Mouse (Mus musculus): ENCODE results near the gene Camk2d. TPM values are rescaled to one million over a fixed set of nuclear protein-coding genes. Genes with fewer than 3 reads are reported as not detected.

Gene Camk2d
- polyA plus RNA-seq, 1 experiment from 2014 or later: 3.5 TPM

DNA sequence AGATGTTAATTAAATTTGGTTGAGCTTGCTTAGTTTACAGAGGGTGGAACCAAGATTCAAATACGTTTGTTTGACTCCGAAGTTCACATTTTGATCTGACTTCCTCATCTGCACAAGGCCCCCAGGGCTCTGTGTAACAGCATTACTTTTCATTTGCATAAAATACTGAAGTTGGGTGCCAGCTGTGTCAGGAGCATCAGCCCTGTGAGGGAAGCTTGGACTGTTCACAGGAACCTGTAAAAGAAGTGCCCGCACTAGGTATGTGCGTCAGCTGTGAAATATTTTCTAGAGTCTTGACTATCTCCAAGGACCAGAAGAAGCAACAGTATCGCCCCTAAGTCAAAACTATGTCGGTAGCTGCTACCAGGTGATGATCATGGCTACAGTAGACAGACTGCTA, 100.5 kb downstream of the Camk2d start:
- H3K36me3 ChIP-seq (ENCODE audit: control insufficient read depth, insufficient read depth): no peaks in the 10 kb centered on the region
- H3K4me1 ChIP-seq (ENCODE audit: control insufficient read depth, low read depth, low read length): no peaks in the 10 kb centered on the region; the same call in 1 of the 2 replicates
- ATAC-seq (ENCODE audit: low read depth): no peak
- WGBS (ENCODE audit: insufficient replicate concordance): 49% methylated on average over 6 of the region's 6 CpGs
- no peaks in the 10 kb centered on the region for H3K27me3 ChIP-seq (ENCODE audit: control insufficient read depth, insufficient read depth, low read depth, low read length)
- no peak overlapping the region for H3K4me3 ChIP-seq (ENCODE audit: low read depth, low read length)
- H3K27ac ChIP-seq (ENCODE audit: low read length): no peak overlapping the region
- H3K9me3 ChIP-seq (replicated peaks; ENCODE audit: control insufficient read depth, low read length): no peaks in the 10 kb centered on the region
- no peak overlapping the region for H3K9ac ChIP-seq (ENCODE audit: low read depth, low read length)
- H3K4me2 ChIP-seq (ENCODE audit: low read depth, low read length): no peak overlapping the region

DNA sequence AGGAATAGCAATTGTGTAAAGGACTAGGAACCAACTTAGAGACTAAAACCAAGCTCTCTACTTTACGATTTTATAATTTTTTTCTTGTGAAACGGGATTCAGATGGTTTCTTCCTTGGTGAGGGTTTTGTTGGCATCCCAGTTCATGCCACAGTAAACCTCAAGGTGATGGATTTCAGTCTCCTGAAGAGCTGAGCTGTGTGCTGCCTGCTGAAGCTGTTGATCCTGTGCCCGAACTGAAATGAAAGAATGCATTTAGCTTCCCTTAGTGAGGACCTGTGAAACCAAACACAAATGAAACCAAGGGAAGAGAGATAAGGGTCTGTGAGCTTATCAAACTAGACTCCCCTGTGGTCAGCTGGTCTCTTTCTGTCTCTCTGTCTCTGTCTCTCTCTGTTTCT, 103.6 kb downstream of the Camk2d start:
- no peak overlapping the region for H3K4me3 ChIP-seq (ENCODE audit: low read depth, low read length)
- no peaks in the 10 kb centered on the region for H3K27me3 ChIP-seq (ENCODE audit: control insufficient read depth, insufficient read depth, low read depth, low read length)
- H3K4me1 ChIP-seq (ENCODE audit: control insufficient read depth, low read depth, low read length): no peaks in the 10 kb centered on the region
- no peak overlapping the region for H3K9ac ChIP-seq (ENCODE audit: low read depth, low read length)
- no peaks in the 10 kb centered on the region for H3K9me3 ChIP-seq (replicated peaks; ENCODE audit: control insufficient read depth, low read length)
- H3K36me3 ChIP-seq (ENCODE audit: control insufficient read depth, insufficient read depth): no peaks in the 10 kb centered on the region
- no peak overlapping the region for H3K4me2 ChIP-seq (ENCODE audit: low read depth, low read length)
- H3K27ac ChIP-seq (ENCODE audit: low read length): no peak overlapping the region
- 38% methylated on average over 3 of the region's 3 CpGs for WGBS (ENCODE audit: insufficient replicate concordance)
- ATAC-seq (ENCODE audit: low read depth): no peak

DNA sequence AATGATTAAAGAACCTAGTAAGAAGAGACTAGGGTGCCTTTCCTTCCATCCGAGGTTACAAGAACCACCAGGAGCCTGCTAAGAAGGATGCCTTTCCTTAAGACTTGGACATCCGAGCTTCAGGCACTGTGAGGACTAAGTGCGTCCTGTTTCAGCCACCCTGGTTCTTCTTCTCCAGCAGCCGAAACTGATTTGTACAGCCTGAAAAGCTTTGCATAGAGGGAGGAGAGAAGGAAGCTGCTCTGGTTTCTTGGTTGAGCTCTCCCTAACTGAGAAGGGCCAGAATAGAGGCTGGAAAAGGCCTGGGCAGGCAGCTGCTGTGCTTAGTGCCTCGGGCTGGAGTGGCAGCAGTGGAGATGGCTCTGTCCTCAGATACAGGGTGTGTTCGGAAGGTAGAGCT, 105.0 kb downstream of the Camk2d start:
- Histone ChIP-seq H3K27me3 (ENCODE audit: control insufficient read depth, insufficient read depth, low read depth, low read length) (no peaks in the 10 kb centered on the region), H3K9me3 (replicated peaks; ENCODE audit: control insufficient read depth, low read length) (no peaks in the 10 kb centered on the region), H3K4me2 (ENCODE audit: low read depth, low read length) (no peak overlapping the region), H3K4me3 (ENCODE audit: low read depth, low read length) (no peak overlapping the region), H3K4me1 (ENCODE audit: control insufficient read depth, low read depth, low read length) (no peaks in the 10 kb centered on the region), H3K36me3 (ENCODE audit: control insufficient read depth, insufficient read depth) (no peaks in the 10 kb centered on the region), H3K9ac (ENCODE audit: low read depth, low read length) (no peak overlapping the region), H3K27ac (ENCODE audit: low read length) (no peak overlapping the region)
- no peak for ATAC-seq (ENCODE audit: low read depth)
- WGBS (ENCODE audit: insufficient replicate concordance): 63% methylated on average over 6 of the region's 6 CpGs

DNA sequence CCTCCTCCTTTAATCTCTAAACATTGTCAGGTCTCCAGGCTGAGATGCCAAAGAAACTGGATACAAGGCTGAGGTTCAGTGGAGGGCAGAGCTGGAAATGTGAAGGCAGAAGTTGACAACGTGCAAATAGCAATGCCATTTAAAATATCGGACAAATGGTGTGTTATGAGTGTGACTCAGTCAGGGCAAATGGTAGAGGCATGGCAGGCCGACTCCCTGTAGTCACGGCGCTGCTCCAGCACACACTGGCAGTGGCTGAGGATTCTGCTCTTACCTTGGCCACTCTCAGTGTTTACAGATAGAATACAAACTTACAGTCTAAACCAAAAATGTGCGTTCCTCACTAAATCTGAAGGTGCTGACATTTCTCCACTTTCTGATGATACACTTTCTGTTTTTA, 105.5 kb downstream of the Camk2d start:
- Histone ChIP-seq H3K9me3 (replicated peaks; ENCODE audit: control insufficient read depth, low read length) (no peaks in the 10 kb centered on the region), H3K27ac (ENCODE audit: low read length) (no peak overlapping the region), H3K4me1 (ENCODE audit: control insufficient read depth, low read depth, low read length) (no peaks in the 10 kb centered on the region), H3K36me3 (ENCODE audit: control insufficient read depth, insufficient read depth) (no peaks in the 10 kb centered on the region), H3K4me3 (ENCODE audit: low read depth, low read length) (no peak overlapping the region), H3K9ac (ENCODE audit: low read depth, low read length) (no peak overlapping the region), H3K4me2 (ENCODE audit: low read depth, low read length) (no peak overlapping the region), H3K27me3 (ENCODE audit: control insufficient read depth, insufficient read depth, low read depth, low read length) (no peaks in the 10 kb centered on the region)
- ATAC-seq (ENCODE audit: low read depth): no peak
- 71% methylated on average over 6 of the region's 6 CpGs for WGBS (ENCODE audit: insufficient replicate concordance)

DNA sequence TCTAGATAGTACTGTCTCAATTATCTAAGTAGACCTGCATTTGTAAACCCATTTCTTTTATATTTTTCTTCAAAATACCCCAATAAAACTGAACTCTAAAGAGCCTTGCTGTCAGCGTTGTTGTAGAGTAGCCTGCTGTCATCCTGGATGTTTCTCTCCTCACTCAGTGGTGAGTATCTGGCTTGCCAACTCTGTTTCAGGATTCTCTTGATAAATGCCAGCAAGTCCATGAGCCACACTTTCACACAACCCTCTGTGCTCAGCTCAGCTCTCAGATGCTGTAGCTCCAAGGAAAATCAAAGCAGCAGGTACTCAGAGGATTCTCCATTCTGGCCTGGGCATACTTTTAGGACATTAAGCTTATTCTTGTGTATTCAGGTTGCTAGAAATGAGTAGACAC, 109.4 kb downstream of the Camk2d start:
- Histone ChIP-seq H3K9ac (ENCODE audit: low read depth, low read length) (no peak overlapping the region), H3K36me3 (ENCODE audit: control insufficient read depth, insufficient read depth) (no peaks in the 10 kb centered on the region), H3K4me3 (ENCODE audit: low read depth, low read length) (no peak overlapping the region), H3K27ac (ENCODE audit: low read length) (no peak overlapping the region), H3K27me3 (ENCODE audit: control insufficient read depth, insufficient read depth, low read depth, low read length) (no peaks in the 10 kb centered on the region), H3K4me2 (ENCODE audit: low read depth, low read length) (no peak overlapping the region), H3K4me1 (ENCODE audit: control insufficient read depth, low read depth, low read length) (no peaks in the 10 kb centered on the region), H3K9me3 (replicated peaks; ENCODE audit: control insufficient read depth, low read length) (no peaks in the 10 kb centered on the region)
- ATAC-seq (ENCODE audit: low read depth): no peak
- 64% methylated on average over 1 of the region's 1 CpGs for WGBS (ENCODE audit: insufficient replicate concordance)

DNA sequence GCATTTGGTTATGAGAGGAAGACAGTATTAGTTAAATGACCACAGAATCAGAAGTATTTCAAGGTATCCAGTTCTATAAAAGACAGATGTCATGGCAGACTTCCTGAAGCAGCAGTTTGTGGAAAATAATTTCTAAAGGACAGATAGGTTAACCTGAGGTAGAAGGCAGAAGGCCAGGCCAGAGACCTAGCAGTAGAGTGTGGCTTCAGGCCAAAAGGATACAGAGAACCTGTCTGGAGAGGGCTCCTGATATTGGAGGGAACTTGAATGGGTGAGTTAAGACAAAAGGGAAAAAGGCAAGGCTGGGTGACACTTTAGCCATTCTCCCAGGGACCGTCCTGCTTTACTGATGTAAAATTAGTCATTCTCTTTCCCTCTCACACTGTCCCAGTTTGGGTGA, 118.2 kb downstream of the Camk2d start:
- WGBS (ENCODE audit: insufficient replicate concordance): 83% methylated on average over 1 of the region's 1 CpGs
- no peak for ATAC-seq (ENCODE audit: low read depth)
- no peak overlapping the region for H3K4me3 ChIP-seq (ENCODE audit: low read depth, low read length)

DNA sequence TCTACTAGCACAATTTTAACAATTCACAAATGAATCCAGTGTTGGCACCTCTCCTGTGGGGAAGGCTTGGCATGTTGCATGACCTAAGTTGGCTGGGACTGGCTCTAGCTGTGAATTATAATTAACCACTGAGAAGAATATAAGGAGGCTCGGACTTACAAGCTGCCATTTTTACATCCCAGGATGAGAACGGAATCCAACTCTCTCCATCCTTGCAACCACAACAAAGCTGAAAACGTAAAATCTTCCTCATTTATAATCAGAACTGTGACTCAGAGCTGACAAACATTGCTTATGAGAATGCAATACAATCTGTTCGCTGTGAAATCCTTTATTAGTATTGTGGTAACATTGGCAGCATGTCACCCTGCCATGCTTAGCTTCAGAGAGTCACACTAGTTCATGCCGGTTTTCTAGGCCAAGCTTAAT, 126.9 kb downstream of the Camk2d start:
- WGBS (ENCODE audit: insufficient replicate concordance): 63% methylated on average over 5 of the region's 5 CpGs
- no peaks in the 10 kb centered on the region for H3K4me1 ChIP-seq (ENCODE audit: control insufficient read depth, low read depth, low read length)

More for the DNA sequence above, 118.2 kb downstream of the Camk2d start:
- Histone ChIP-seq H3K9ac (ENCODE audit: low read depth, low read length) (no peak overlapping the region), H3K27ac (ENCODE audit: low read length) (no peak overlapping the region), H3K4me1 (ENCODE audit: control insufficient read depth, low read depth, low read length) (no peaks in the 10 kb centered on the region), H3K27me3 (ENCODE audit: control insufficient read depth, insufficient read depth, low read depth, low read length) (no peaks in the 10 kb centered on the region), H3K36me3 (ENCODE audit: control insufficient read depth, insufficient read depth) (no peaks in the 10 kb centered on the region), H3K4me2 (ENCODE audit: low read depth, low read length) (no peak overlapping the region), H3K9me3 (replicated peaks; ENCODE audit: control insufficient read depth, low read length) (no peaks in the 10 kb centered on the region)

DNA sequence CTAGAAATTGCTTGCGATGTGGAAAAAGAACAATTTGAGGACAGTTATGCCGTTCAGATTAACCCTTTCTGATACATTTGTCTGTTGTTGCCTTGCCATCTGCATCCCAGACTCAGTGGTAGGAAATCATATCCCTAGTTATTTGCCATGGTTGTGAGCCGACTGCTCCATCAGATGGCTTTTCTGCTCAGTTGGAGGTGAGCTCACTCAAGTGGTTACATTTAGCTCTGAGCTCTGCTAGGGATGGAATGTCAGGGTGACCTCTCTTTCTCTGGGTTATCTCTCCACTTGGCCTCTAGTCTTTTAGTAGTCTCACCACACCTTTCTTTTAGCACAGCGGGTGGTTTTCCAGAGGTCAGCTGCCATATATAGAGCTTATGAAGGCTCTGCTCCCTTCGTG, 127.4 kb downstream of the Camk2d start:
- H3K9ac ChIP-seq (ENCODE audit: low read depth, low read length): no peak overlapping the region
- no peaks in the 10 kb centered on the region for H3K4me1 ChIP-seq (ENCODE audit: control insufficient read depth, low read depth, low read length)
- no peaks in the 10 kb centered on the region for H3K36me3 ChIP-seq (ENCODE audit: control insufficient read depth, insufficient read depth)
- no peak overlapping the region for H3K4me2 ChIP-seq (ENCODE audit: low read depth, low read length)
- no peak overlapping the region for H3K4me3 ChIP-seq (ENCODE audit: low read depth, low read length)
- no peaks in the 10 kb centered on the region for H3K9me3 ChIP-seq (replicated peaks; ENCODE audit: control insufficient read depth, low read length)
- no peaks in the 10 kb centered on the region for H3K27me3 ChIP-seq (ENCODE audit: control insufficient read depth, insufficient read depth, low read depth, low read length)
- ATAC-seq (ENCODE audit: low read depth): no peak
- H3K27ac ChIP-seq (ENCODE audit: low read length): no peak overlapping the region
- 67% methylated on average over 5 of the region's 5 CpGs for WGBS (ENCODE audit: insufficient replicate concordance)

More for the DNA sequence above, 126.9 kb downstream of the Camk2d start:
- Histone ChIP-seq H3K27me3 (ENCODE audit: control insufficient read depth, insufficient read depth, low read depth, low read length) (no peaks in the 10 kb centered on the region), H3K9me3 (replicated peaks; ENCODE audit: control insufficient read depth, low read length) (no peaks in the 10 kb centered on the region), H3K4me3 (ENCODE audit: low read depth, low read length) (no peak overlapping the region), H3K36me3 (ENCODE audit: control insufficient read depth, insufficient read depth) (no peaks in the 10 kb centered on the region), H3K4me2 (ENCODE audit: low read depth, low read length) (no peak overlapping the region), H3K9ac (ENCODE audit: low read depth, low read length) (no peak overlapping the region), H3K27ac (ENCODE audit: low read length) (no peak overlapping the region)
- no peak for ATAC-seq (ENCODE audit: low read depth)

DNA sequence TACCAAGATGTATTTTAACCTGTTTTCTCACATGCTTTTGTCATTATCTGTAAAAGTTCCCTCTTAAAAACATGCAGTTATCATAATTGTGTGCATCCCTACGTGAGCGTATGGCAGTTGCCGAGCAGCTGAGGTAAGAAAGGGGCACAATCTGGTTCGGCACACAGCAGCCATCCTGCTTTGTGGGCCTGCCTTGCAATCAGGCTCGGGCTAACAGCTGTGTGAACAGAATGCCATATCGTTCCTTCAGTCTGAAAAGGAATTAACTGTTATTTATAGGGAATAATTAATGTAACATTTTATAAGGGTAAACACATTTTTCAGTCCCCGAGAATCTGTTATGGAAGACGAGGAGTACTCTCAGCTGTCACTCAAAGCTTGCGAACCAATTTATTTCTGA, 129.5 kb downstream of the Camk2d start:
- H3K4me3 ChIP-seq (ENCODE audit: low read depth, low read length): no peak overlapping the region
- WGBS (ENCODE audit: insufficient replicate concordance): 69% methylated on average over 9 of the region's 9 CpGs
- H3K9ac ChIP-seq (ENCODE audit: low read depth, low read length): no peak overlapping the region
- no peaks in the 10 kb centered on the region for H3K4me1 ChIP-seq (ENCODE audit: control insufficient read depth, low read depth, low read length)
- no peaks in the 10 kb centered on the region for H3K36me3 ChIP-seq (ENCODE audit: control insufficient read depth, insufficient read depth)
- H3K27me3 ChIP-seq (ENCODE audit: control insufficient read depth, insufficient read depth, low read depth, low read length): no peaks in the 10 kb centered on the region
- no peak overlapping the region for H3K27ac ChIP-seq (ENCODE audit: low read length)
- H3K9me3 ChIP-seq (replicated peaks; ENCODE audit: control insufficient read depth, low read length): no peaks in the 10 kb centered on the region
- no peak overlapping the region for H3K4me2 ChIP-seq (ENCODE audit: low read depth, low read length)
- no peak for ATAC-seq (ENCODE audit: low read depth)

DNA sequence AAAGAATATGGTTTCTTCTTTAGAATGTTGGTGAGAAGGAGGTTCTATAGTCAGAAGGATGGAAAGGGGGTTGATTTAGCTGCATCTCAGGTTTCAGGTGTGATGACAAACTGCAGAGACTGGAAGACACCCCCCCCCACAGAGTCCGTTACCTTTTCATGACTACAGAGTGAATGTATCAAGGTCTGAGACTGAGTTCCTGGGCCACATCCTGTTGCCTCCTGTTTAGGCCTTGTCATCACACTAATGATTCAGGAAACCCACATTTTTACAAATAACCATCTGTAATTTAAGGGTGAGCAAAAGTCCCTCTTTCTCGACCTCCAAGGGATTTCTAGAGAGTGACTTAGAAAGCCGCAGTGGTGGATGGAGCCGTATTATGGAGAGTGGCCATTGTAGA, 131.3 kb downstream of the Camk2d start:
- WGBS (ENCODE audit: insufficient replicate concordance): 76% methylated on average over 4 of the region's 4 CpGs
- Histone ChIP-seq H3K4me3 (ENCODE audit: low read depth, low read length) (no peak overlapping the region), H3K36me3 (ENCODE audit: control insufficient read depth, insufficient read depth) (no peaks in the 10 kb centered on the region), H3K27ac (ENCODE audit: low read length) (no peak overlapping the region), H3K9me3 (replicated peaks; ENCODE audit: control insufficient read depth, low read length) (no peaks in the 10 kb centered on the region), H3K4me2 (ENCODE audit: low read depth, low read length) (no peak overlapping the region), H3K4me1 (ENCODE audit: control insufficient read depth, low read depth, low read length) (no peaks in the 10 kb centered on the region), H3K27me3 (ENCODE audit: control insufficient read depth, insufficient read depth, low read depth, low read length) (no peaks in the 10 kb centered on the region), H3K9ac (ENCODE audit: low read depth, low read length) (no peak overlapping the region)
- no peak for ATAC-seq (ENCODE audit: low read depth)
